Mouse (Mus musculus): ENCODE data around the gene Slc16a1. TPM values are rescaled to one million over a fixed set of nuclear protein-coding genes. Genes with fewer than 3 reads are reported as not detected.

The Slc16a1 gene
- total RNA-seq, 2 experiments from 2014 or later = 76.1 to 154 TPM

DNA sequence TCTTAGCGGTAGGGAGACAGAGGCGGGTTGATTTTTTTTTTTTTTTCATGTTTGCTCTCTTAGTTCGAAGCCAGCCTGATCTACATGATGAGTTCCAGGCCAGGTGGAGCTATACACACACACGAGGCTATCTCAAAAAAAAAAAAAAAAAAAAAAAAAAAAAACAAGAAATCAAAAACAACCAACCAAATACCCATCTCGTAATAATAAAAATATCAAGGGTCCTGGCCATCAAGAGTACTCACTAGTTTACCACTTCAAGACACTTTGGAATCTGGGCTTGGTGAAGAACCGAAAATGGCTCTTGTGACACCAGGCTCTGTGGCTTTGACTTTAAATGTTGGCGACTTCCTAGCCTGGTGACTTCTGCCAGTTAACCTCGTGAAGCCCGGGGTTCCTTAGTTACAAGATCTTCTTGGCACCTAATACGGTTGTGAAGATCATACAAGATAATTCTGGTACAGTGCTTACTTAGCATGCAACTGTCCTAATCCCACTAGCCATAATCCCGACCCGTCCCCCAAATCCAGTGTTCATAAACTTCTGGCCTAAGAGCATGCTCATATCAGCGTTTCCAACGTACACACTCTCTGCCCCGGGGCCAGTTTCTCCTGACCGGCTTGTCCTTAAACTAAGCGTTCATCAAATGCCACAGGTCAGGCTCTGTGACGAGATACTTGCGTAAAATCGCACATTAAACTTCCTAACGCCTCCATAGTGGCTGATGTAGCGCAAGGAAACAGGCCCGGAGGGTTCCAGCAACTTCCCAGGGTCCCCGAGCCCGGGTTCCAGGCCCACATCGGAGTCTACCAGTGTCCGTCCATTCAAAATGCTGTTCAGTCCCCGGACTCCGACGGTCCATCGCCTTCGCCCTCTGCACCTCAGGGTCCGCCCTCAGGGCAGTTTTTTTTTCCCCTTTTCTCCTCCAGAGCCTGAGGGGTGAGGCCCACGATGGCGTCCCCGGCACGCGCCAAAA lies 753 bp upstream of the Slc16a1 start:
- peak; percentile 28 for ATAC-seq (replicated peaks; ENCODE audit: low FRiP score, low TSS enrichment, poor library complexity, severe bottlenecking)

DNA sequence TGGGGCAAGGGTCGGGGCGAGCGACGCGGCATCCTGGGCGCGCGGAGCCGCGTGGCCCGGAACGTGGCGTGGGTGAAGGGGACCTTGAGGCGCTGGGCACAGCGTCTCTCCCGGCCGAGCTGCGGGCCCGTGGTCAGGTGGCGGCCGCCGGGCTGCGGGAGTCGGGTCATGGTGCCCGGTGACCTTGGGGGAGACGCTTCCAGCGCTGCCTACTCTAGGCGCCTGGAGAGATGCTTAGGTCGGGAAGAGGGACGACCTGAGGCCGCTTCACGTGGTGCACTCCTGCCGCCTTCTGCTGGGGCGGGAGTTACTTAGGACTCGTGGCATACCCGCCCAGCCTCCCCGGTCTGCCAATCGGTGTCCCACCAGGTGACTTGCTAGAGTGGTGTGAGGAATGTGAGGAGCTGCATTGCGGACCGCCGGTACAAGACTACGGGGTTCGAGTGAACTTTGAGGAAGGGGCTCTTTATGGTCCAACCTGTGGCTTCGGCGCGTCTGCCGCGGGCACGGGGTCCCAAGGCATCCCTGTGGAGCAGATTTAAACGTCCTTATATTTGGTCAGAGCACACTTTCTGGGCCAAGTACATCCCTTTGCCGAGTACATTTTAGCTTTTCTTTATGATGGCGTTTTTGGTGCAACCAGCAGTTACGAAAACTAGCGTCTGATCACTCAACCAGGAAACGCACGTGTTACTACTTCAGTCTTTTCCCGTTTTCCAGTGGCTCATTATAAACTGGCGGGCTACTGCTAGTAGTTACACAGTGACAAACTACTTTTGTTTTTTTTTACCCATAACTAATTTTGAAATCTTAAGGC lies 672 bp downstream of the Slc16a1 start:
- ATAC-seq (replicated peaks; ENCODE audit: low FRiP score, low TSS enrichment, poor library complexity, severe bottlenecking) = peak; percentile 68

DNA sequence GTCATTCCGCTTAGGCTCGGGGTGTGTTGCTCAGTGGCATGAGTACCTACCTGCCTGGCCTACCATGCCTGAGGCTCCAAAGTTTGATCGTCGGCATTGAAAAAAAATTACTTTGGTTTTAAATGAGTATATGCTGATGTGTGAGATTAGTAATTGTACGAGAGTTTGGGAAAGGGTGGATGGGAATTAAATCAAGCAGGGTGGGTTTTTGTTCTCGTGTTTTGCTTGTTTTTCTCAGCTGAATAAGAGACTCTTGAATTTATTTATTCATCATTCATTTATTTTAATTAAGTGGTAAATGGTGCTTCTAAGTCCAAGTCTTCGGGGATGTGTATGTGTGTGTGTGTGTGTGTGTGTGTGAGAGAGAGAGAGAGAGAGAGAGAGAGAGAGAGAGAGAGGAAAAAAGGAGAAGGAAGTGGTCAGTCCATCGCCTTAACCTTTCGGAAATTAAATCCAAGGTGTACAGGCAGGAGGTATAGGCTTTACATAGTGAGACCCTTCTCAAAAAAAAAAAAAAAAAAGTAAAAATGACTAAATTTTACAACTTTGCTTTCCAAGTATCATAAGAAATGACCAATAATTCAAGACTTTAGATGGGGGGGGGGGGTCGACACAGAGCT lies 1.4 kb downstream of the Slc16a1 start:
- no peak for ATAC-seq (replicated peaks; ENCODE audit: low FRiP score, low TSS enrichment, poor library complexity, severe bottlenecking)

DNA sequence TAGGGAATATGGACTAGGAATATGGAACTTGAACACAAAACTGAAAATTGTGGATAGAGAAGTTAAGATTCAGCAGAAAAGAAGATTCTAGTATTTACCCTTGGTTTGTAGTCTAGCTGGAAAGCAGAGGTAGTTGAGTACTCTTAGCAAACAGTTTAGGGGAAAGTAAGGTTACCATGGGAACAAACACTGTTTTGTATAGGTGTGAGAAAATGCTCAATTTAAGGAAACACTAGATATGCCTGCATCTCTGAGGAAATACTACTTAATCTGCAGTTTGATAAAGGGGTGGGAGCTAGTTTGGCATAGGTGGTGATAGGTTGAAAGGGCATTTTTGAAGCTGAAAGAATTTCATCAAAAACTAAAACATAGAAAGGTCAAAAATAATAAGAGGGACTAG lies 2.4 kb downstream of the Slc16a1 start:
- ATAC-seq (replicated peaks; ENCODE audit: low FRiP score, low TSS enrichment, poor library complexity, severe bottlenecking) = no peak

DNA sequence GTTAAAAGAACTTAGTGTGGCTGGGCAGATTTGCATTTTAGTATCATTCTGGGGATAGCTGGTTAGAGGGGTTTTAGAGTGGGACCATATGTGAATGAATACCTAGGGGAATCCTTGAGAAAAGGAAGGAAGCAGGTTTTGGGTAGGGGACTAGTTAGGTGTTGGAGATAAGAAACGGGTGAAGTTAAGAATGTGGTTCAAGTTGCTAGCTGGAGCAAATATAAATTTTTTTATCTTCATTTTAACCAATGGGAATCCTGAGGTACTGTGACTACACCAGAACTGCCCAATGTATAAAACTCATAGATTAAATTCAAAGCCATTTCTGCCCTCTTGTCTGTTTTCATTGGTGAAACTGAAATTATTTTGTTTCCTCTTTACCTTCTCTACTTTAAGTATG lies 2.8 kb downstream of the Slc16a1 start:
- ATAC-seq (replicated peaks; ENCODE audit: low FRiP score, low TSS enrichment, poor library complexity, severe bottlenecking) = no peak

DNA sequence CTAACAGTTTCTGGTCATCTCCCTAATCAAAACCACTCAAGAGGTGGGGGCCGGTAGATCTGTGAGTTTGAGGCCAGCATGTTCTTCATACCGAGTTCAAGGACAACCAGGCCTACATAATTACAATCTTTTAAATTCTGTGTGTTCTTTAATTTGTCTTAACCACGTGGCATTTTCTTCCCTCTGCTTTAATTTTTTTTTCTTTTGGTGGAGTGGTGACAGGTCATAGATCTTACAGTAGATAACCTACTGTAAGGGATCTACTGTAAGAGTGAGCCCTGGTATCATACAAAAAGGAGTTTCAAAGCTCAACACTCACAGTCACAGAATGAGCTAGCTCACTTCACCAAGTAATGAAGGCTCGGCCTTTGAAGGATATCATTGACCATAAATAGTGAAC lies 4.6 kb downstream of the Slc16a1 start:
- no peak for ATAC-seq (replicated peaks; ENCODE audit: low FRiP score, low TSS enrichment, poor library complexity, severe bottlenecking)

DNA sequence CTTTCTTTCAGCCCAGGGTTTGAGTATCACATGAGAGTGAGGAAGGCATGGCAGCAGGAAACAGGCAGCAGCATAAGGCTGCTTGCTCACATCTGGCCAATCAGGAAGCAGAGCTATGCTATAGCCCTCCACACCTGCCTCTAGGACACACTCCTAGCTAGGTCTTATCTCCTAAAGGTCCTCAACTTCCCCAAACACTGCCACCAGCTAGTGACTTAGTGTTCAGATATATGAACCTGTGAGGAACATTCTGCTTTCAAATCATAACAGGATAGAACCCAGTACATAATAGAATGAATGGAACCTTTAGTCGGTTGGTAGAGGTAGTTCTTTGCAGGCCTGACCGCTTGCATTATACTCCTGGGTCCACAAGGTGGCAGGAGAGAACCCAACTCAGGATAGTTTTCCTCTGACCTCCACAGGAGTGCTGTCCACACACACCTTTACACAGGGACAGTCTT lies 5.4 kb downstream of the Slc16a1 start:
- ATAC-seq (replicated peaks; ENCODE audit: low FRiP score, low TSS enrichment, poor library complexity, severe bottlenecking) = peak; percentile 67

DNA sequence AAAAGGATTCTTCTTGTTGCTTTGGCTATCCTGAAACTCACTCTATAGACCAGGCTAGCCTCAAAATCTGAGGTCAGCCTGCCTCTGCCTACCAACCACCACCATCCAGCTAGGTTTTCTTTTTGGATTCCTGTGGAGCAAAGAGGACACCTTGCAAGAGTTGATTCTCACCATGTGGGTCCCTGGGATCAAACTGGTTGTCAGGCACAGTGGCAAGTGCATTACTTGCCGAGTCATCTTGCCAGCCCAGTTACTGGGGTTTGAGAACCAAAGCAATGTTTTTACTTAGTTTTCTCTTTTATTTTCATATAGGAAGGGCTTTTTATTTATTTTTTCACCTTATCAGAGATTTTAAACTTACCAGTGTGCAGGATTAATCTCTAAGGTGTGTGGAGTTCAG lies 5.9 kb downstream of the Slc16a1 start:
- ATAC-seq (replicated peaks; ENCODE audit: low FRiP score, low TSS enrichment, poor library complexity, severe bottlenecking) = no peak

DNA sequence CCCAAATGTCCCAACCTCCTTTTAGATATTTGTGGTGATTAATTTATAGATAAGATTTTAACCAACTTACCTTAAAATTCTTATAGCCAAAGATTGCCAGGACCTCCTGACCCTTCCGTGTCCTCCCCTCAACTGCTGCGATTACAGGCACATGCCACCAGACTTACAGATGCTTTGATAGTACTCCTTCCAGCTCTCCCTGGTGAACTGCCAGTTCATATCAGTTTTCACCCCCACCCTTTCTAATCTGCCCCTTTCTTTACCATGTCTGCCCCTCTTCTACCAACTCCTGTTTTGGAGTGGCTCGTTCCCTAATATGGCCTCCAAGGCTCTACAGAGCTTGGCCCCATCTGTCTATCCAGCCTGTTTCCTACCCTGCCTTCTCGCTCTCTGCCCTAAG lies 15.8 kb downstream of the Slc16a1 start:
- ATAC-seq (replicated peaks; ENCODE audit: low FRiP score, low TSS enrichment, poor library complexity, severe bottlenecking) = peak; percentile 63

DNA sequence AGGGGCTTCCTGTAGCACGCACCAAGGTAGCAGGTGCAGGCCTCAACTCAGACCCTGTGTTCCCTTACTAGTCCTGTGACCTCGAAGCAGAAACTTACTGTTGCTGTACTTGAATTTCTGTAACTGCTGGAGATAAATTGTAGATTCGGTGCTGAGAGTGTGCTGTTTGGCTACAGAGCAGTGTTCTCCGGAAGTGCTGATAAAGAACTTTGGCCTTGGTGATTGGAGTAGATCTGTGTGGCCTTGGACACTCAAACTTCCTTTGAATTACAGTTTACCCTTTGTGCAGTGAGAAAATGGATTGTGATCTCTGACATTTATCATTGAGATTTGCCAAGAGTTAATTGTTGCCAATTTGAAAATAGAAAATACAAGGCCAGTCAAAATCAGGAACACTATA lies 16.5 kb downstream of the Slc16a1 start:
- ATAC-seq (replicated peaks; ENCODE audit: low FRiP score, low TSS enrichment, poor library complexity, severe bottlenecking) = no peak

DNA sequence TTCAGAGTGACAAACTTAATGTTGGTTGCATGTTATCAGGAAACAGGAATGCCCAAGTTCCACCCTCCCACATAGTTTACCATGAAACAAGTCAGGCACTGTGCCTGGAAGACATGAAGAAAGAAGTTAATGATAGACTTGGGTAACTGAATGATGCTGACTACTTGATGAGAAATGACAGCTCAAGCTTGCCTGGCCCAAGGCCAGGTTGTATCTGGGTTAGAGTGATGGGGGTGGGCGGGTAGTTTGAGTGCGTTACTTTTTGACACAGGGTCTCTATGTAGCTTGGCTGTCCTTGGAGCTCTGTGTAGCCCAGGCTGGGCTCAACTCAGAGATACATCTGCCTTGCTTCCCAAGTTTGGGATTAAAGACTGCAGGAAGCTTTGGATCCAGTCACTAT lies 20.2 kb downstream of the Slc16a1 start:
- no peak for ATAC-seq (replicated peaks; ENCODE audit: low FRiP score, low TSS enrichment, poor library complexity, severe bottlenecking)

DNA sequence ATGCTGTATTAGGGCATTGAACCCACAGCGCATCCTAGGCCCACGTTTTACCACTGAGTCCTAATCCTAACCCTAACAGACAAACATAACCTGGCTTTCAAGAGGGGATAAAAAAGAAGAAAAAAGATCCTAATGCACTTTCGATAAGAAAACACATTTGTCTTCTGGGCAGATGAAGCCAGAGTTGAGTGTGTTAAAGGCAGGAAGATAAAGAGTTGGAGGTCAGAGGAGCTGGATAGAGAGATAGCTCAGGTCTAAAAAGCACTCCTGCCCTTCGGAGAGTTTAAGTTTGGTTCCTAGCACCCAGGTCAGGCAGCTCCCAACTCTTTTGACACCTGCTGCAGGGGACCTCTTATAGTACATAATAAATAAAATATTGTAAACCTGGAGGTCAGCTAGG lies 21.3 kb downstream of the Slc16a1 start:
- peak; percentile 74 for ATAC-seq (replicated peaks; ENCODE audit: low FRiP score, low TSS enrichment, poor library complexity, severe bottlenecking)

DNA sequence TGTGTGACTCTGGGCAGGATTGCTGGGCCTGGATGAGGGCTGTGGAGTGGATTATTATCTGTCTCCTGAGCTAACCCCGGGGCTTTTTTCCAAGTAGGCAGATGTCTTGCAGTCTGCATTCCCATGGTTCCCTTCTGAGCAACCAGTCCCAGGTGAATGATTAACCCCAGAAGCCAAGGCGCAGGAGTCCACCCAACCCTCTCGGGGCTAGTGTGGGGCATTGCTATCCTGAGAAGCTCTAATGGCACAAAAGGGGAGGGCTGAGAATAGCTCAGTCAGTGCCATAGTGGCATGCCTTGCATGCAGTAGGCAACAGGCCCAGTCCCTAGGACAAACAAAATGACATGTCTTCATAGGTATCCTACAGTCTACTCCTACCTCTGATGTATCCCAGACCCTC lies 22.1 kb downstream of the Slc16a1 start:
- ATAC-seq (replicated peaks; ENCODE audit: low FRiP score, low TSS enrichment, poor library complexity, severe bottlenecking) = no peak

DNA sequence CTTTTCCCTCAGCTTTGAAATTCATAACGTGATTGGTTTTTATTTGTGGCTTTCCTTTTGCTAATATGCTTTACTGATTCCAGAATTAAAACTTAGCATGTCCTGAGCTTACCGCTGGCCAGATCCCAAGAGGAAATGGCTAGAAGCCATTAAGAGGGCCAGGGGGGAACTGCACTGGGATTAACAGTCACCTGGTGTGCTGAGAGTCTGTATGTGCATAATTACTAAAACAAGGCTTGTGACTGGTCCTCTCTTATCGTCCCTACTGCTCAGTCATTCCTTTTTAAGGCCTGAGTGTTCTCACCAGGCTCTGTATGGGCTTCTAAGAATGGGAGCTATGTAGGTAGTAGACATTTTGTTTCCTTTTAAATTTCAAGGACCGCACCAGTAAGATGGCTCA lies 23.5 kb downstream of the Slc16a1 start:
- ATAC-seq (replicated peaks; ENCODE audit: low FRiP score, low TSS enrichment, poor library complexity, severe bottlenecking) = no peak

DNA sequence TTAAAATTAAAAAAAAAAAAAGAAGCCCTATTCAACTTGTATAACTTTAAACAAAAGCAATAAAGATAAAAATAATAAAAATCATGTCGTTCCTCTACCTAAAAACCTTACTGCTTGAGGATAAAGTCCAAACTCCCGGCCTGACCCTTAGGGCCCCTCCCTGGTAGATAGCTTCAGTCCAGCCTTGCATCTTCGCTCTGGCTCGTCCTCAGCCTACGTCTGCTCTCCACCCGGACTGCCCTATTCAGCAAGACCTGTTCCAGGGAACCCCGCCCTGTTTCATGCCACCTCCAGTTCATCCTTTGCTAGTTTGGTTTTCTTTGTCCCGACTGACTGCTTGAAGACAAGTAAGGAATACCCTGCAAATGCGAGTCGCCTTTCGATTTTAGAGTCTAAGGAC lies 24.5 kb downstream of the Slc16a1 start:
- ATAC-seq (replicated peaks; ENCODE audit: low FRiP score, low TSS enrichment, poor library complexity, severe bottlenecking) = no peak

DNA sequence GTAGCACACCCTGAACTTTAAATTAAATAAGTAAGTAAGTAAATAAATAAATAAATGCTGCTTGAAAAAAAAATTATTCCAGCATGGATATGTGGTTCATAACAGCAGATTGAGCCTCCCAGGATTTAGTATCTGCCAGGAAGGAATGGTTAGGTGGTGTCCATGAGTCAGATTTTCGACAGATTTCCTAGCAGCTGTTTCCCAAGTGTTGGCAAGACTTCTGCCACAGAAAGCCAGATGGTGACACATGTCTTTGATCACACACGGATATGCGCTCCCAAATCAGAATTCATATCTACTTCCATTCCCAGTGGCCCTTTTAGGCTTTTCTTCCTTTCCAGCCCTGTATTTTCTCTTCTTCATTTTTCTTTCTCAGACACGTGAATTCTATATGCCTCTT lies 28.5 kb downstream of the Slc16a1 start:
- ATAC-seq (replicated peaks; ENCODE audit: low FRiP score, low TSS enrichment, poor library complexity, severe bottlenecking) = no peak

DNA sequence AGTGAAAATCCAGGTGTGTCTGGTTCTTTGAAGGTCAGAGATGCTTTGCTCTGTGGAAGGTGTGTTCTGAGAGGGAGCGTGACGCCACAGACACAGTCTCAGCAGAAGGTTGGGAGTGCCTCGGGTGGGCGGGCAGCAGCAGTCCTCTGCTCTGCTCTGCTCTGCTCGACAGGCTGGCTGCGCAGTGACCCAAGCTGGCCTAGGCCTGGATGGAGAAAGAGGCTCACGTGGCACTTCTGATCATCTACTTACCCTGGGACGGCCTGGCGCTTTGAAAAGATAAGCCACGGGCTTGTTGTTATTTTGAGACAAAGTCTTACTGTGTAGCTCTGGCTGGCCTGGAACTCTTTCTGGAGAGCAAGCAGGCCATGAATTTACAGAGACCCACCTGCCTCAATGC lies 29.0 kb downstream of the Slc16a1 start:
- no peak for ATAC-seq (replicated peaks; ENCODE audit: low FRiP score, low TSS enrichment, poor library complexity, severe bottlenecking)

DNA sequence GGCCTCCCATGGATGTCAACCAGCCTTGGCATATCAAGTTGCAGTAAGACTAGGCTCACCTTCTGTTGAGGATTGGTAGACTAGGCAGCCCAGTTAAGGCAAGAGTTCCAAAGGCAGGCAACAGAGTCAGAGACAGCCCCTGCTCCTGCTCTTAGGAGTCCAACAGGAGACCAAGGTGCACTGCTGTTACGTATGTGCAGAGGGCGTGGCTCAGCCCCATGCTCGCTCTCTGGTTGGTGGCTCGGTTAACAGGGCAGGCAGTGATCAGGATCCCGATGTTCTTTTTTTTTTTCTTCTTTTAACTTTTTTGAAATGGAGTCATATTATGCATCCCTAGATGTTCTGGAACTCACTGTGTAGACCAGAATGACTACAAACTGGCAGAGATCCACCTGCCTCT lies 30.5 kb downstream of the Slc16a1 start:
- no peak for ATAC-seq (replicated peaks; ENCODE audit: low FRiP score, low TSS enrichment, poor library complexity, severe bottlenecking)

DNA sequence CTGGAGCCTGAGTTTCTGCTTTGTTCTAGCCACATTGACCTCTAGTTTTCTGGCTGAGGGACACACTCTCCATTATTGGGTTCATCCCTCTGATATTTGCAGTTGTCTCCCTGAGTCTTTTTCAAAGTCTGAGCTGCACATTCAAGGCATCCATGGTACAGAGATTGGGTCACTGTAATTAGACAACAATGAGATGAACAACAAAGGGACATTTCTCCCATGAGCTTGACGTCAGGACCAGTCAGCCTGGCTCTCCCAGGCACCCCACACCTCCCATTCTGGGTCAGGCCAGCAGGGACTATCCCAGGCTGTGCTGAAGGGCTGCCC lies 31.4 kb downstream of the Slc16a1 start:
- no peak for ATAC-seq (replicated peaks; ENCODE audit: low FRiP score, low TSS enrichment, poor library complexity, severe bottlenecking)
